Mouse (Mus musculus) frontal cortex, adult (tissue): ENCODE data around the gene Smpd3.
"Not testable (repeated sequence)": the region's sequence is repeated elsewhere in the genome, so short reads cannot be mapped to it uniquely, and the experiment has no call there.

Experiments
- ATAC-seq: cut with Nextera tagmentation; 2 replicates; pipeline ENCODE4 v1.9.2; 2017; ENCODE audit warnings: mild to moderate bottlenecking, moderate library complexity, mixed read lengths; ENCODE audit not compliant: low TSS enrichment

The Smpd3 gene

GRCm38 (mm10) chr8:106326624-106327023 is 11.2 kb downstream of the Smpd3 start:
- no peak for ATAC-seq

GRCm38 (mm10) chr8:106321434-106321833 is 16.4 kb downstream of the Smpd3 start:
- ATAC-seq, result peak; percentile 69

- no peak for ATAC-seq
Observed at GRCm38 (mm10) chr8:106320002-106320401, 17.8 kb downstream of the Smpd3 start.

GRCm38 (mm10) chr8:106317091-106317490 is 20.7 kb downstream of the Smpd3 start:
- no peak for ATAC-seq

GRCm38 (mm10) chr8:106316506-106316905 is 21.3 kb downstream of the Smpd3 start:
- no peak for ATAC-seq

GRCm38 (mm10) chr8:106315402-106316187 is 22.2 kb downstream of the Smpd3 start:
- ATAC-seq, result 0 out of 2 replicates have a peak, but pooled peaks have one; percentile 42

- no peak for ATAC-seq
Observed at GRCm38 (mm10) chr8:106313799-106314198, 24.0 kb downstream of the Smpd3 start.

GRCm38 (mm10) chr8:106313120-106313737 is 24.6 kb downstream of the Smpd3 start:
- ATAC-seq, result no peak

GRCm38 (mm10) chr8:106311967-106312366 is 25.8 kb downstream of the Smpd3 start:
- no peak for ATAC-seq

- ATAC-seq, result peak; percentile 65
Observed at GRCm38 (mm10) chr8:106310026-106310652, 27.6 kb downstream of the Smpd3 start.

- not testable (repeated sequence) for ATAC-seq
Observed at GRCm38 (mm10) chr8:106308082-106308786, 29.6 kb downstream of the Smpd3 start.

- no peak for ATAC-seq
Observed at GRCm38 (mm10) chr8:106307586-106307985, 30.2 kb downstream of the Smpd3 start.

GRCm38 (mm10) chr8:106306711-106307248 is 31.0 kb downstream of the Smpd3 start:
- ATAC-seq, result not testable (repeated sequence)

- ATAC-seq, result no peak
Observed at GRCm38 (mm10) chr8:106306076-106306475, 31.7 kb downstream of the Smpd3 start.

GRCm38 (mm10) chr8:106305301-106305700 is 32.5 kb downstream of the Smpd3 start:
- ATAC-seq, result no peak

- ATAC-seq, result no peak
Observed at GRCm38 (mm10) chr8:106304321-106304720, 33.5 kb downstream of the Smpd3 start.

GRCm38 (mm10) chr8:106300739-106301715 is 36.8 kb downstream of the Smpd3 start:
- ATAC-seq, result peak; percentile 48

GRCm38 (mm10) chr8:106299686-106300085 is 38.1 kb downstream of the Smpd3 start:
- ATAC-seq, result no peak

- ATAC-seq, result no peak
Observed at GRCm38 (mm10) chr8:106298846-106299245, 38.9 kb downstream of the Smpd3 start.

- ATAC-seq, result peak; percentile 20; the same call in 1 of the 2 replicates
Observed at GRCm38 (mm10) chr8:106298261-106298660, 39.5 kb downstream of the Smpd3 start.
